Mouse (Mus musculus) myocyte (in vitro differentiated cells): ENCODE measurements around the gene Ldlr. TPM values are rescaled to one million over a fixed set of nuclear protein-coding genes. Genes with fewer than 3 reads are reported as not detected.

Experiments used
- H3K27me3 ChIP-seq: one replicate; pipeline ENCODE4 v1.6.1; 2011; ENCODE audit not compliant: control insufficient read depth, insufficient read depth, insufficient read length
- H3K36me3 ChIP-seq: one replicate; pipeline ENCODE4 v1.6.1; 2011; ENCODE audit not compliant: control insufficient read depth, insufficient read depth
- H3K4me2 ChIP-seq: one replicate; pipeline ENCODE4 v1.6.1; 2011; ENCODE audit warnings: low read depth, control low read depth
- H3K4me3 ChIP-seq: one replicate; pipeline ENCODE4 v1.5.1; 2011; ENCODE audit warnings: mild to moderate bottlenecking, control low read depth, moderate library complexity
- H3K79me2 ChIP-seq: one replicate; pipeline ENCODE4 v1.6.1; 2011; ENCODE audit not compliant: control insufficient read depth, insufficient read depth
- H3ac ChIP-seq: one replicate; pipeline ENCODE4 v1.6.1; 2011; ENCODE audit not compliant: control insufficient read depth, insufficient read length
- CEBPB ChIP-seq: IDR thresholded peaks from 2 replicates; pipeline ENCODE4 v1.6.1; 2011; ENCODE audit warnings: mild to moderate bottlenecking, moderate library complexity; ENCODE audit not compliant: poor library complexity, insufficient read depth, severe bottlenecking
- E2F4 ChIP-seq: IDR thresholded peaks from one replicate; pipeline ENCODE4 v1.6.1; 2011; ENCODE audit warnings: mild to moderate bottlenecking, control low read depth, moderate library complexity; ENCODE audit not compliant: insufficient read depth
- MAX ChIP-seq: IDR thresholded peaks from one replicate; pipeline ENCODE4 v1.6.1; 2011; ENCODE audit warnings: low read depth, mild to moderate bottlenecking, control low read depth
- MYOD1 ChIP-seq, 3 experiments: IDR thresholded peaks; one replicate each; pipeline ENCODE4 v1.6.1; 2011; ENCODE audit warnings: control low read depth in 2 of 3, low read depth in 2 of 3, mild to moderate bottlenecking in 2 of 3, moderate library complexity in 1 of 3; ENCODE audit not compliant: insufficient read length in 2 of 3, control insufficient read depth in 1 of 3
- MYOG ChIP-seq, 3 experiments: IDR thresholded peaks; one replicate each; pipeline ENCODE4 v1.6.1; 2011; ENCODE audit warnings: control low read depth in 2 of 3, low read depth in 2 of 3, mild to moderate bottlenecking in 2 of 3; ENCODE audit not compliant: insufficient read length in 2 of 3, control insufficient read depth in 1 of 3, insufficient read depth in 1 of 3
- POLR2A ChIP-seq: IDR thresholded peaks from one replicate; pipeline ENCODE4 v1.6.1; 2011; ENCODE audit warnings: low read depth, mild to moderate bottlenecking, control low read depth, moderate library complexity; ENCODE audit not compliant: insufficient read length
- POLR2AphosphoS2 ChIP-seq: IDR thresholded peaks from one replicate; pipeline ENCODE4 v1.6.1; 2011; ENCODE audit warnings: low read depth, control low read depth; ENCODE audit not compliant: insufficient read length
- REST ChIP-seq: IDR thresholded peaks from one replicate; pipeline ENCODE4 v1.6.1; 2011; ENCODE audit warnings: mild to moderate bottlenecking, control low read depth, moderate library complexity; ENCODE audit not compliant: insufficient read depth, insufficient read length
- SRF ChIP-seq: IDR thresholded peaks from one replicate; pipeline ENCODE4 v1.6.1; 2011; ENCODE audit warnings: low read depth; ENCODE audit not compliant: control insufficient read depth, insufficient read length
- TCF12 ChIP-seq: IDR thresholded peaks from one replicate; pipeline ENCODE4 v1.6.1; 2011; ENCODE audit warnings: mild to moderate bottlenecking, control low read depth; ENCODE audit not compliant: poor library complexity, insufficient read depth, severe bottlenecking
- TCF3 ChIP-seq: IDR thresholded peaks from one replicate; pipeline ENCODE4 v1.6.1; 2011; ENCODE audit warnings: low read depth, control low read depth; ENCODE audit not compliant: insufficient read length
- USF1 ChIP-seq: IDR thresholded peaks from one replicate; pipeline ENCODE4 v1.6.1; 2011; ENCODE audit warnings: low read depth, mild to moderate bottlenecking, control low read depth, moderate library complexity
- polyA plus RNA-seq: library from polyadenylated mRNA; unstranded; fragments of >200 nt; fragmentation: generic; extraction: Trizol; gene quantifications from one replicate; pipeline ENCODE4 v1.2.1, GENCODE M21; 2012; ENCODE audit warnings: missing spikeins

Ldlr gene
- polyA plus RNA-seq, 1 experiment: 106 TPM

DNA sequence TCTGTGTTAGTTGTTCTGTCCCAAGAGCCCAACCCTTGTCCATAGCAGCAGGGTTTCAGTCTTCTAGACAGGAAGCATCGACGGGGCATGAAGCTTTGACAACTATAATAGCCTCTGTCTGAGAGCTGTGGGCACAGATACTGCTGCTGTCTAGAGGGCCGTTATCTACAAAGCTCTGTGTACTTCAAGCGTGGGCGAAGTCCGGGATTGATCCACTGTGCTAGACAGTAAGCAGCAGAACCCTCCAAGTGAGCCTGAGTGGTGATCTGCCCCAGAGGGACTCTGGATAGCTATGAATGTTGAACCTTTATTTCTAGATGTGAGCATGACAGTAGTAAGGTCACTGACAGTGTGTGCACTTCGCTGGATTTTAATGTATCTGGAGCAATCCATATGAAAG, 34.7 kb upstream of the Ldlr start:
- Histone ChIP-seq H3ac (no peak overlapping the region), H3K4me3 (no peak overlapping the region), H3K79me2 (no peaks in the 10 kb centered on the region), H3K27me3 (no peaks in the 10 kb centered on the region), H3K4me2 (no peak overlapping the region), H3K36me3 (peaks cover 61% of the 10 kb centered on the region)
- no peak for TF ChIP-seq CEBPB
- TF ChIP-seq MYOG (IDR thresholded peaks at IDR 0.05; ENCODE audit: control insufficient read depth in 1 of 3, insufficient read depth in 1 of 3, insufficient read length in 2 of 3, low read depth in 2 of 3): no peak
- no peak for TF ChIP-seq MAX
- TF ChIP-seq SRF: no peak
- TF ChIP-seq TCF12: no peak
- no peak for TF ChIP-seq MYOD1 (IDR thresholded peaks at IDR 0.05; ENCODE audit: control insufficient read depth in 1 of 3, insufficient read length in 2 of 3, low read depth in 2 of 3)
- TF ChIP-seq REST: no peak
- TF ChIP-seq POLR2AphosphoS2: no peak
- no peak for TF ChIP-seq E2F4
- TF ChIP-seq TCF3: no peak
- no peak for TF ChIP-seq USF1

DNA sequence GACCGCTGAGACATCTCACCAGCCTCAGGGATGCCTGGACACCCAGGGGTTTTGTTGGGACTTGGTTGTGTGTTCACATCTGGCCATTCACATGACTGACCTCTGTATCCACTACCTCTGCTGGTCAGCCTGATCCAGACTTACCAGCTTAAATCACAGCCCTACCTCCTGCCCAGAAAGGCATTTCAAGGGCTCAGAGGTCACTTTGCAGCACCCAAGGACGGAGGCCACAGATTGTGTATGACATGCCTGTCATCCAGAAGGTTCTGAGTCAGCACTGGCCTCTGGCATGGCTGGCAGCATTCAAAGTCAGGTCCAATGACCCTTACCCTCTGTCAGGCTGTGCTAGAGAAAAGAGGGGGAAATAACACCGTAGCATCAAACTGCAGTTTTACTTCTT, 33.3 kb upstream of the Ldlr start:
- Histone ChIP-seq H3K4me3 (no peak overlapping the region), H3ac (no peak overlapping the region), H3K27me3 (no peaks in the 10 kb centered on the region), H3K4me2 (no peak overlapping the region), H3K36me3 (peaks cover 46% of the 10 kb centered on the region), H3K79me2 (no peaks in the 10 kb centered on the region)
- no peak for TF ChIP-seq MYOD1 (IDR thresholded peaks at IDR 0.05; ENCODE audit: control insufficient read depth in 1 of 3, insufficient read length in 2 of 3, low read depth in 2 of 3)
- no peak for TF ChIP-seq MYOG (IDR thresholded peaks at IDR 0.05; ENCODE audit: control insufficient read depth in 1 of 3, insufficient read depth in 1 of 3, insufficient read length in 2 of 3, low read depth in 2 of 3)
- TF ChIP-seq E2F4: no peak
- no peak for TF ChIP-seq REST
- TF ChIP-seq TCF3: no peak
- TF ChIP-seq USF1: no peak
- no peak for TF ChIP-seq SRF
- no peak for TF ChIP-seq TCF12
- TF ChIP-seq POLR2AphosphoS2: no peak
- no peak for TF ChIP-seq POLR2A
- no peak for TF ChIP-seq MAX
- no peak for TF ChIP-seq CEBPB

DNA sequence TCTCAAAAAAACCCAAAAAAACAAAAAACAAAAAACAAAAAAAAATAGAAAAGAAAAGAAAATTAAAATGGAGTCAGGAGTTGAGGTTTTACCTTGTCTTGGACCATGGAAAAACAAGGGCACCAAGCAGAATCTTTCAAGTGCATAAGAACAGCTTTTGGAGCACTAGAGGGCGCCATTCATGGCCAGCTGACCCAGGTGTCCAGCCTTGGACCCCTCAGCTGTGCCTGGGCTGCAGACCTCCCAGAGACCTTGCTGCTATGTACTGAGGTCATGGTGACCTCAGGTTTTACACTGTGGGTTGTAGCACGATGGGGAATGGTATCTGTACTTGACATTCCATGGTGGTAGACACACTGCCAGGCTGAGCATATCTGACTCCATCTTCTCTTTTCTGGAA, 31.4 kb upstream of the Ldlr start:
- Histone ChIP-seq H3K4me3 (no peak overlapping the region), H3ac (no peak overlapping the region), H3K36me3 (peaks cover 34% of the 10 kb centered on the region), H3K4me2 (no peak overlapping the region), H3K27me3 (no peaks in the 10 kb centered on the region), H3K79me2 (no peaks in the 10 kb centered on the region)
- no peak for TF ChIP-seq CEBPB
- no peak for TF ChIP-seq POLR2A
- no peak for TF ChIP-seq MYOD1 (IDR thresholded peaks at IDR 0.05; ENCODE audit: control insufficient read depth in 1 of 3, insufficient read length in 2 of 3, low read depth in 2 of 3)
- TF ChIP-seq POLR2AphosphoS2: no peak
- no peak for TF ChIP-seq MYOG (IDR thresholded peaks at IDR 0.05; ENCODE audit: control insufficient read depth in 1 of 3, insufficient read depth in 1 of 3, insufficient read length in 2 of 3, low read depth in 2 of 3)
- no peak for TF ChIP-seq USF1
- TF ChIP-seq MAX: no peak
- TF ChIP-seq TCF3: no peak
- TF ChIP-seq TCF12: no peak
- no peak for TF ChIP-seq SRF
- TF ChIP-seq E2F4: no peak
- TF ChIP-seq REST: no peak

DNA sequence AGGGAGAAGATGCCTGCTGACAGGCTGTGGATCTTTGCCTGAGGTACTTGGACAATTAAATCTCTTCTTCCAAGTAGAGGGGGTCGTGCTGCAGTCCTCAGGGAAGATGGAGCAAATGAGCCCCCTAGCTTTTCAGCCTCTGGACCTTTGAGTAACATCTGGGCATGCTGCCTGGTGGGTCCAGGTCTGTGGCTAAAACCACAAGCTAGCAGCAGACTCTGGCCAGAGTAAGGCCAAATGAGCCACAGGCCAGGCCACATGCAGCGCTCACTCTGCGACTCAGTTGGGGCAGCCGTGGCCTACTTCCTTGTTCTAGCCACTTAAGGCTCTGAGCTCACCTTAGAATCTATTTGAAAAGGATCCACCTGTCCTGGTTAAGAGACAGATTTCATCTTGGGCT, 30.8 kb upstream of the Ldlr start:
- no peak overlapping the region for H3K4me3 ChIP-seq
- H3K79me2 ChIP-seq: no peaks in the 10 kb centered on the region
- TF ChIP-seq MYOD1 (IDR thresholded peaks at IDR 0.05; ENCODE audit: control insufficient read depth in 1 of 3, insufficient read length in 2 of 3, low read depth in 2 of 3): no peak
- TF ChIP-seq POLR2A: no peak
- no peak for TF ChIP-seq POLR2AphosphoS2
- no peak for TF ChIP-seq TCF12
- TF ChIP-seq USF1: no peak
- TF ChIP-seq CEBPB: no peak
- TF ChIP-seq SRF: no peak
- TF ChIP-seq TCF3: no peak
- no peak for TF ChIP-seq E2F4
- TF ChIP-seq MYOG (IDR thresholded peaks at IDR 0.05; ENCODE audit: control insufficient read depth in 1 of 3, insufficient read depth in 1 of 3, insufficient read length in 2 of 3, low read depth in 2 of 3): no peak
- TF ChIP-seq MAX: no peak
- no peak for TF ChIP-seq REST
- no peak overlapping the region for H3K4me2 ChIP-seq
- H3K36me3 ChIP-seq: peaks cover 28% of the 10 kb centered on the region
- H3K27me3 ChIP-seq: no peaks in the 10 kb centered on the region
- H3ac ChIP-seq: no peak overlapping the region
